Mouse (Mus musculus): ENCODE measurements at regions not wholly inside any gene's neighbourhood (a gene's known extent, or its start where the extent isn't known, plus 50 kb on each side); places are given as distances from the start of the nearest gene placed in this dataset.

GRCm38 (mm10) chr10:30946601-30947000 is 104.0 kb upstream of the Hey2 start:
- DNase-seq (ENCODE audit: low spot score) = no peak

GRCm38 (mm10) chr10:30918322-30918988 is 75.9 kb upstream of the Hey2 start:
- DNase-seq (ENCODE audit: low spot score) = no peak

- DNase-seq (ENCODE audit: low spot score) = no peak
Observed at GRCm38 (mm10) chr10:30893771-30894170, 51.2 kb upstream of the Hey2 start.

All from layer of hippocampus, adult 9-10 months (tissue).